Mouse (Mus musculus): Measurements from ENCODE around the gene Abhd13. TPM values are rescaled to one million over a fixed set of nuclear protein-coding genes. Genes with fewer than 3 reads are reported as not detected.

Abhd13 gene
- total and polyA plus RNA-seq, 3 experiments = 8.6 to 20.3 (median 13.0) TPM

GRCm38 (mm10) chr8:9959919-9960318, 17.6 kb upstream of the Abhd13 start:
- Histone ChIP-seq H3K27me3 (replicated peaks) (no peaks in the 10 kb centered on the region), H3K9me3 (replicated peaks; ENCODE audit: low read length) (no peaks in the 10 kb centered on the region), H3K4me2 (ENCODE audit: insufficient read depth, low read depth, poor library complexity, severe bottlenecking) (no peak overlapping the region), H3K4me1 (ENCODE audit: control insufficient read depth in 1 of 2, insufficient read depth in 2 of 2) (no peaks in the 10 kb centered on the region), H3K9ac (ENCODE audit: insufficient read depth, low read depth) (no peak overlapping the region), H3K27ac (ENCODE audit: insufficient read depth, low read depth) (no peak overlapping the region), H3K79me2 (replicated peaks; ENCODE audit: control insufficient read depth, extremely low read depth, insufficient read depth, poor library complexity, severe bottlenecking) (no peaks in the 10 kb centered on the region), H3K36me3 (replicated peaks in 1 of 2; ENCODE audit: control insufficient read depth in 1 of 2, insufficient read depth in 1 of 2, low read length in 1 of 2) (no peaks in the 10 kb centered on the region), H3K4me3 (replicated peaks in 1 of 3; ENCODE audit: low read depth in 2 of 3, low read length in 2 of 3, poor library complexity in 1 of 3) (no peak overlapping the region)
- TF ChIP-seq USF2 (conservative IDR thresholded peaks at IDR 0.05; ENCODE audit: low read depth, low read length) = no peak
- TF ChIP-seq EP300 (IDR thresholded peaks at IDR 0.05; ENCODE audit: low read length) = no peak
- no peak for TF ChIP-seq UBTF (IDR thresholded peaks at IDR 0.05; ENCODE audit: low read depth, low read length)
- no peak for TF ChIP-seq CHD2 (IDR thresholded peaks at IDR 0.05; ENCODE audit: low read length)
- no peak for TF ChIP-seq ZNF384 (IDR thresholded peaks at IDR 0.05; ENCODE audit: low read depth, low read length)
- no peak for TF ChIP-seq MAFK (IDR thresholded peaks at IDR 0.05; ENCODE audit: insufficient replicate concordance, low read length)
- TF ChIP-seq KAT2A (IDR thresholded peaks at IDR 0.05; ENCODE audit: insufficient replicate concordance, low read length) = no peak
- no peak for TF ChIP-seq TCF12 (IDR thresholded peaks at IDR 0.05; ENCODE audit: low read depth, low read length)
- TF ChIP-seq POLR2A (IDR thresholded peaks at IDR 0.05; ENCODE audit: low read depth, low read length) = no peak
- no peak for TF ChIP-seq IRF4 (IDR thresholded peaks at IDR 0.05; ENCODE audit: low read depth, low read length)
- no peak for TF ChIP-seq HCFC1 (IDR thresholded peaks at IDR 0.05; ENCODE audit: low read depth, low read length)
- TF ChIP-seq MAX (IDR thresholded peaks at IDR 0.05; ENCODE audit: low read length) = no peak
- in situ Hi-C loops (cut with MboI; ENCODE audit: low pct_ligation_motif_present, low pct_unique_long_range_greater_than_20kb, low sequenced_read_pairs) = no loop called here
- dilution Hi-C loops (cut with MboI; ENCODE audit: extremely low pct_ligation_motif_present, extremely low pct_unique_long_range_greater_than_20kb, low sequenced_read_pairs) = no loop called here
- no peak for DNase-seq (ENCODE audit: extremely low read depth)

GRCm38 (mm10) chr8:9971866-9972265, 5.6 kb upstream of the Abhd13 start:
- peaks cover 13 to 41% of the 10 kb centered on the region in 2 experiments for H3K36me3 ChIP-seq (replicated peaks in 1 of 2; ENCODE audit: control insufficient read depth in 1 of 2, insufficient read depth in 1 of 2, low read length in 1 of 2)
- no peak overlapping the region for H3K4me2 ChIP-seq (ENCODE audit: insufficient read depth, low read depth, poor library complexity, severe bottlenecking)
- H3K9ac ChIP-seq (ENCODE audit: insufficient read depth, low read depth) = no peak overlapping the region
- no peaks in the 10 kb centered on the region for H3K79me2 ChIP-seq (replicated peaks; ENCODE audit: control insufficient read depth, extremely low read depth, insufficient read depth, poor library complexity, severe bottlenecking)
- no peak overlapping the region for H3K27ac ChIP-seq (ENCODE audit: insufficient read depth, low read depth)
- DNase-seq (ENCODE audit: extremely low read depth) = no peak
- no peak overlapping the region for H3K4me3 ChIP-seq (replicated peaks in 1 of 3; ENCODE audit: low read depth in 2 of 3, low read length in 2 of 3, poor library complexity in 1 of 3)
- dilution Hi-C loops (cut with MboI; ENCODE audit: extremely low pct_ligation_motif_present, extremely low pct_unique_long_range_greater_than_20kb, low sequenced_read_pairs) (no loop called here), in situ Hi-C loops (cut with MboI; ENCODE audit: low pct_ligation_motif_present, low pct_unique_long_range_greater_than_20kb, low sequenced_read_pairs) (no loop called here)
- H3K27me3 ChIP-seq (replicated peaks) = no peaks in the 10 kb centered on the region
- TF ChIP-seq BHLHE40 (IDR thresholded peaks at IDR 0.05; ENCODE audit: low read depth, low read length) = no peak
- no peak for TF ChIP-seq CHD2 (IDR thresholded peaks at IDR 0.05; ENCODE audit: low read length)
- TF ChIP-seq ELF1 (IDR thresholded peaks at IDR 0.05; ENCODE audit: low read depth, low read length) = no peak
- TF ChIP-seq GABPA (IDR thresholded peaks at IDR 0.05; ENCODE audit: insufficient replicate concordance, low read depth, low read length) = no peak
- TF ChIP-seq JUN (IDR thresholded peaks at IDR 0.05; ENCODE audit: insufficient read depth, low read depth, low read length) = no peak
- TF ChIP-seq ZC3H11A (IDR thresholded peaks at IDR 0.05; ENCODE audit: low read depth, low read length) = no peak
- no peak for TF ChIP-seq UBTF (IDR thresholded peaks at IDR 0.05; ENCODE audit: low read depth, low read length)
- no peak for TF ChIP-seq NELFE (IDR thresholded peaks at IDR 0.05; ENCODE audit: low read depth, low read length)
- no peak for TF ChIP-seq USF1 (IDR thresholded peaks at IDR 0.05; ENCODE audit: low read depth, low read length)
- no peak for TF ChIP-seq MYC (IDR thresholded peaks at IDR 0.05; ENCODE audit: low read depth, low read length)
- no peak for TF ChIP-seq ZMIZ1 (IDR thresholded peaks at IDR 0.05; ENCODE audit: low read depth, low read length)
- no peak for TF ChIP-seq MXI1 (IDR thresholded peaks at IDR 0.05; ENCODE audit: low read depth, low read length)
- no peak for TF ChIP-seq SMC3 (IDR thresholded peaks at IDR 0.05; ENCODE audit: low read depth, low read length)
- no peak for TF ChIP-seq MAX (IDR thresholded peaks at IDR 0.05; ENCODE audit: low read length)
- TF ChIP-seq POLR2A (IDR thresholded peaks at IDR 0.05; ENCODE audit: low read depth, low read length) = no peak
- H3K9me3 ChIP-seq (replicated peaks; ENCODE audit: low read length) = no peaks in the 10 kb centered on the region
- H3K4me1 ChIP-seq (ENCODE audit: control insufficient read depth in 1 of 2, insufficient read depth in 2 of 2) = peaks cover 0 to 16% of the 10 kb centered on the region in 2 experiments; a peak in 1 of 4 replicates

Data from CH12.LX (cell line).